Mouse (Mus musculus): ENCODE data around the gene Brd3. TPM values are rescaled to one million over a fixed set of nuclear protein-coding genes. Genes with fewer than 3 reads are reported as not detected.
"Not testable (repeated sequence)": the region's sequence is repeated elsewhere in the genome, so short reads cannot be mapped to it uniquely, and the experiment has no call there.

Gene Brd3
- polyA plus RNA-seq, 1 experiment = 28.6 TPM

GRCm38 (mm10) chr2:27516289-27516688 is 8.8 kb upstream of the Brd3 start:
- 0% methylated on average over 1 of the region's 1 CpGs for WGBS
- no peak overlapping the region for H3K27ac ChIP-seq (ENCODE audit: insufficient read depth, low read length)
- peaks cover 10% of the 10 kb centered on the region for H3K4me1 ChIP-seq (ENCODE audit: control insufficient read depth, insufficient read depth, low read length)
- no peak for DNase-seq
- no peaks in the 10 kb centered on the region for H3K27me3 ChIP-seq (ENCODE audit: control insufficient read depth, insufficient read depth, low read length)
- H3K4me3 ChIP-seq (replicated peaks; ENCODE audit: insufficient read depth, low read depth, low read length) = peak overlapping the region; percentile 41
- TF ChIP-seq POLR2A (IDR thresholded peaks at IDR 0.05; ENCODE audit: borderline replicate concordance, insufficient read depth, low read length) (no peak), CTCF (IDR thresholded peaks at IDR 0.05; ENCODE audit: borderline replicate concordance, insufficient read depth, low read depth, low read length) (no peak)

GRCm38 (mm10) chr2:27515341-27516166 is 8.1 kb upstream of the Brd3 start:
- H3K4me3 ChIP-seq (replicated peaks; ENCODE audit: insufficient read depth, low read depth, low read length) = peak overlapping the region; percentile 94
- no peaks in the 10 kb centered on the region for H3K27me3 ChIP-seq (ENCODE audit: control insufficient read depth, insufficient read depth, low read length)
- peak in 1 of 2 experiments; percentile 16 for DNase-seq
- WGBS = under 1% methylated on average over 40 of the region's 40 CpGs
- H3K4me1 ChIP-seq (ENCODE audit: control insufficient read depth, insufficient read depth, low read length) = peaks cover 10% of the 10 kb centered on the region
- TF ChIP-seq CTCF (IDR thresholded peaks at IDR 0.05; ENCODE audit: borderline replicate concordance, insufficient read depth, low read depth, low read length) = no peak
- no peak for TF ChIP-seq POLR2A (IDR thresholded peaks at IDR 0.05; ENCODE audit: borderline replicate concordance, insufficient read depth, low read length)
- 0 out of 2 replicates have a peak overlapping the region, but pooled peaks have one; percentile 20 for H3K27ac ChIP-seq (ENCODE audit: insufficient read depth, low read length)

- H3K4me1 ChIP-seq (ENCODE audit: control insufficient read depth, insufficient read depth, low read length) = peaks cover 10% of the 10 kb centered on the region
- H3K27ac ChIP-seq (ENCODE audit: insufficient read depth, low read length) = peak within 1 kb of the TSS; percentile 68
- H3K4me3 ChIP-seq (replicated peaks; ENCODE audit: insufficient read depth, low read depth, low read length) = peak within 1 kb of the TSS; percentile 94
- under 1% methylated on average over 57 of the region's 57 CpGs for WGBS
- DNase-seq = peak; percentile 96 to 99
- peak; percentile 72 for TF ChIP-seq POLR2A (IDR thresholded peaks at IDR 0.05; ENCODE audit: borderline replicate concordance, insufficient read depth, low read length)
- TF ChIP-seq CTCF (IDR thresholded peaks at IDR 0.05; ENCODE audit: borderline replicate concordance, insufficient read depth, low read depth, low read length) = peak; percentile 43
- no peaks in the 10 kb centered on the region for H3K27me3 ChIP-seq (ENCODE audit: control insufficient read depth, insufficient read depth, low read length)
Measured at GRCm38 (mm10) chr2:27514639-27515328, 7.3 kb upstream of the Brd3 start, which contains the start of gene Wdr5. TSS of gene Wdr5 (plus strand) at chr2:27515157.

GRCm38 (mm10) chr2:27513861-27514260 is 6.4 kb upstream of the Brd3 start:
- Histone ChIP-seq H3K4me3 (replicated peaks; ENCODE audit: insufficient read depth, low read depth, low read length) (peak overlapping the region; percentile 94), H3K27me3 (ENCODE audit: control insufficient read depth, insufficient read depth, low read length) (no peaks in the 10 kb centered on the region), H3K4me1 (ENCODE audit: control insufficient read depth, insufficient read depth, low read length) (peaks cover 10% of the 10 kb centered on the region), H3K27ac (ENCODE audit: insufficient read depth, low read length) (peak overlapping the region; percentile 68; the same call in 1 of the 2 replicates)
- WGBS = 59% methylated on average over 5 of the region's 5 CpGs
- no peak for DNase-seq
- TF ChIP-seq POLR2A (IDR thresholded peaks at IDR 0.05; ENCODE audit: borderline replicate concordance, insufficient read depth, low read length) (no peak), CTCF (IDR thresholded peaks at IDR 0.05; ENCODE audit: borderline replicate concordance, insufficient read depth, low read depth, low read length) (no peak)

GRCm38 (mm10) chr2:27512909-27513308 is 5.4 kb upstream of the Brd3 start:
- H3K27ac ChIP-seq (ENCODE audit: insufficient read depth, low read length) = no peak overlapping the region
- 87% methylated on average over 3 of the region's 3 CpGs for WGBS
- no peaks in the 10 kb centered on the region for H3K27me3 ChIP-seq (ENCODE audit: control insufficient read depth, insufficient read depth, low read length)
- no peak for DNase-seq
- no peak overlapping the region for H3K4me3 ChIP-seq (replicated peaks; ENCODE audit: insufficient read depth, low read depth, low read length)
- TF ChIP-seq POLR2A (IDR thresholded peaks at IDR 0.05; ENCODE audit: borderline replicate concordance, insufficient read depth, low read length) = no peak
- TF ChIP-seq CTCF (IDR thresholded peaks at IDR 0.05; ENCODE audit: borderline replicate concordance, insufficient read depth, low read depth, low read length) = no peak
- H3K4me1 ChIP-seq (ENCODE audit: control insufficient read depth, insufficient read depth, low read length) = peaks cover 10% of the 10 kb centered on the region

GRCm38 (mm10) chr2:27510706-27511105 is 3.2 kb upstream of the Brd3 start:
- TF ChIP-seq POLR2A (IDR thresholded peaks at IDR 0.05; ENCODE audit: borderline replicate concordance, insufficient read depth, low read length) = no peak
- TF ChIP-seq CTCF (IDR thresholded peaks at IDR 0.05; ENCODE audit: borderline replicate concordance, insufficient read depth, low read depth, low read length) = no peak
- DNase-seq = no peak
- 41% methylated on average over 7 of the region's 7 CpGs for WGBS
- Histone ChIP-seq H3K27ac (ENCODE audit: insufficient read depth, low read length) (no peak overlapping the region), H3K4me3 (replicated peaks; ENCODE audit: insufficient read depth, low read depth, low read length) (no peak overlapping the region), H3K27me3 (ENCODE audit: control insufficient read depth, insufficient read depth, low read length) (no peaks in the 10 kb centered on the region), H3K4me1 (ENCODE audit: control insufficient read depth, insufficient read depth, low read length) (peaks cover 4% of the 10 kb centered on the region; the same call in 1 of the 2 replicates)

GRCm38 (mm10) chr2:27506658-27507057 is 804 bp downstream of the Brd3 start:
- not testable (repeated sequence) for H3K27me3 ChIP-seq (ENCODE audit: control insufficient read depth, insufficient read depth, low read length); H3K4me3 ChIP-seq (replicated peaks; ENCODE audit: insufficient read depth, low read depth, low read length); DNase-seq; H3K4me1 ChIP-seq (ENCODE audit: control insufficient read depth, insufficient read depth, low read length); H3K27ac ChIP-seq (ENCODE audit: insufficient read depth, low read length)
- 80% methylated on average over 4 of the region's 4 CpGs for WGBS
